Mouse (Mus musculus) heart, embryonic 11.5 days (tissue): ENCODE measurements around the gene Lrrc27. TPM values are rescaled to one million over a fixed set of nuclear protein-coding genes. Genes with fewer than 3 reads are reported as not detected.
A peak's percentile ranks its signal among the peaks of the same experiment; 100 is the strongest.

Experiments
- ATAC-seq: fragments of 200-750 bp; cut with Nextera tagmentation; replicated peaks from 2 replicates; pipeline ENCODE4 v1.8.0; 2017; ENCODE audit warnings: moderate library complexity; ENCODE audit not compliant: insufficient number of reproducible peaks, low FRiP score, low TSS enrichment
- H3K27ac ChIP-seq: fragments of 300-500 bp; sonication (generic); 2 replicates; pipeline ENCODE4 v1.5.1; 2014; ENCODE audit warnings: mild to moderate bottlenecking, low read depth, low read length
- H3K27me3 ChIP-seq: fragments of 300-500 bp; sonication (generic); 2 replicates; pipeline ENCODE4 v1.6.1; 2014; ENCODE audit warnings: mild to moderate bottlenecking, low read length, mixed read lengths; ENCODE audit not compliant: control insufficient read depth, insufficient read depth
- H3K36me3 ChIP-seq: fragments of 300-500 bp; sonication (generic); 2 replicates; pipeline ENCODE4 v1.6.1; 2014; ENCODE audit warnings: mild to moderate bottlenecking, low read length, moderate library complexity, mixed read lengths; ENCODE audit not compliant: control insufficient read depth, insufficient read depth
- H3K4me1 ChIP-seq: fragments of 300-500 bp; sonication (generic); 2 replicates; pipeline ENCODE4 v1.6.1; 2014; ENCODE audit warnings: low read length; ENCODE audit not compliant: control insufficient read depth, insufficient read depth
- H3K4me2 ChIP-seq: fragments of 300-500 bp; sonication (generic); 2 replicates; pipeline ENCODE4 v1.6.1; 2014; ENCODE audit warnings: mild to moderate bottlenecking, moderate library complexity
- H3K4me3 ChIP-seq: fragments of 300-500 bp; sonication (generic); 2 replicates; pipeline ENCODE4 v1.5.1; 2014; ENCODE audit warnings: low read depth, low read length
- H3K9ac ChIP-seq: fragments of 300-500 bp; sonication (generic); 2 replicates; pipeline ENCODE4 v1.6.1; 2014; ENCODE audit warnings: mild to moderate bottlenecking, low read depth, low read length, moderate library complexity
- H3K9me3 ChIP-seq: fragments of 300-500 bp; sonication (generic); replicated peaks from 2 replicates; pipeline ENCODE4 v1.6.1; 2016; ENCODE audit warnings: low read length; ENCODE audit not compliant: control insufficient read depth
- WGBS: fragments of 180-500 bp; shearing (Covaris S2); extraction: QIAGEN DNeasy Blood & Tissue Kit; methylation state at CpG from one replicate; pipeline ENCODE4 v1.1.7; 2014; ENCODE audit not compliant: insufficient replicate concordance; 5-methylcytosine and 5-hydroxymethylcytosine counted together
- polyA plus RNA-seq: library from polyadenylated mRNA; unstranded; fragments of >200 nt; fragmentation: Nextera tagmentation; extraction: Ambion mirVana; gene quantifications from 2 replicates; pipeline ENCODE4 v1.2.1, GENCODE M21; 2014

Gene Lrrc27
- polyA plus RNA-seq, 1 experiment from 2014 or later, result 4.9 TPM

DNA sequence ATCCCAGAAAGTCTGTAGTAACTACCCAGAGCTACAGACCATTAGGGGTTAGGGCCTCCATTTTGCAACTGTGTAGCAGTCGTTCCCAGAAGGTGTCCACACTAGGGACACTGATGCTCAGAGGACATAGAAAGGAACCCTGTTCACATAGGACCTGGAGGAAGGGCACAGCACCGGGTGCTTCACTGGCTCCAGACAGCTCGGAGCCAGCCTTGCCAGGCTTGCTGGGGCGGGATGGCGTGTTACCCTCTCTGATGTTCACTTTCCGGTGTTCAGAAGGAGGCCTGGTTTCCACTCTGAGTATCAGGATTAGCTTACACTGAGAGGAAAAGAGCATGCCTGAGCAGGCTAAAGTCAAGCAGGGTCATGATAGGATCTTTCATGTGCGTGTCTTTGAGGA lies 3.2 kb downstream of the Lrrc27 start:
- 72% methylated on average over 7 of the region's 7 CpGs for WGBS
- Histone ChIP-seq H3K4me2 (no peak overlapping the region), H3K4me1 (peaks cover 10% of the 10 kb centered on the region), H3K4me3 (no peak overlapping the region), H3K36me3 (no peaks in the 10 kb centered on the region), H3K9me3 (no peaks in the 10 kb centered on the region), H3K9ac (no peak overlapping the region; the same call in 1 of the 2 replicates), H3K27me3 (no peaks in the 10 kb centered on the region), H3K27ac (no peak overlapping the region)
- ATAC-seq, result no peak

DNA sequence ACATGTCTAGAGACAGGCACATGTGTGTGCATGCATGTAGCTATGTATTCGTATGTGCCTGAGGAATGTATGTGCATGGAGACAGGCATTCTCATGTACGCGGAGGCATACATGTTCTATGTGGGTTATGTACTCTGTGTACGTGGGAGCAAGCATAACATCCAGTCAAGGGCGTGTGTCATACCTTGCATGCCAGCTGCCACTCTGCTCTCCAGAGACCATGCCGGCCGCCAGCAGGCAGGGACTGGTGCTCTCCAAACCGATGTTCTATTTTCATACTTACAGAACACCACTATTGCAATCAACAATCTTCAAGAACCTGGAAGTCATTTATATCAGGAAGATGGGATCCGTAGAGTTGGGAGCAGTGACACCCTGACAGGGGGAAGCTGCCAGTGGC lies 3.7 kb downstream of the Lrrc27 start:
- no peak overlapping the region for H3K9ac ChIP-seq
- H3K4me3 ChIP-seq, result no peak overlapping the region
- no peak for ATAC-seq
- H3K4me1 ChIP-seq, result peaks cover 10% of the 10 kb centered on the region
- H3K27me3 ChIP-seq, result no peaks in the 10 kb centered on the region
- no peaks in the 10 kb centered on the region for H3K9me3 ChIP-seq
- no peaks in the 10 kb centered on the region for H3K36me3 ChIP-seq
- WGBS, result 83% methylated on average over 9 of the region's 9 CpGs
- H3K4me2 ChIP-seq, result no peak overlapping the region
- H3K27ac ChIP-seq, result no peak overlapping the region

DNA sequence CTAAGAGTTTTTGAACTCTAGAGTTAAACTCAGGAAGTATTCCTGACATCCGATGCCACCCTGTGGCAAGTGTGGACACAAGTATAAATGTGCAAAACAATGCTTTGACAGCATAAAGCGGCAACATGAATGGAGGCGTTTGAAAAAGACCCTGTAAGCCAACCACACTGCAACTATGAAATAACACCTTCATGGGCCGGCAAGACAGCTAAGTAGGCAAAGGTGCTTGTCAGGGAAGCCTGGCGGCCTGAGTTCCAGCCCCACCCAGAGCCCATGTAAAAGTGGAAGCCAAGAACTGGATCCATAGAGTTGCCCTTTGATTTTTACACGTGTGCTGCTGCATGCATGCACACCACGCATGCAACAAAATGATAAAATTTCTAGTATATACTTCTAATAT lies 4.3 kb downstream of the Lrrc27 start:
- no peak overlapping the region for H3K4me3 ChIP-seq
- no peak overlapping the region for H3K9ac ChIP-seq
- no peaks in the 10 kb centered on the region for H3K27me3 ChIP-seq
- peaks cover 10% of the 10 kb centered on the region for H3K4me1 ChIP-seq
- H3K4me2 ChIP-seq, result no peak overlapping the region
- WGBS, result 77% methylated on average over 7 of the region's 7 CpGs
- no peak for ATAC-seq
- no peaks in the 10 kb centered on the region for H3K9me3 ChIP-seq
- H3K27ac ChIP-seq, result no peak overlapping the region
- H3K36me3 ChIP-seq, result no peaks in the 10 kb centered on the region

DNA sequence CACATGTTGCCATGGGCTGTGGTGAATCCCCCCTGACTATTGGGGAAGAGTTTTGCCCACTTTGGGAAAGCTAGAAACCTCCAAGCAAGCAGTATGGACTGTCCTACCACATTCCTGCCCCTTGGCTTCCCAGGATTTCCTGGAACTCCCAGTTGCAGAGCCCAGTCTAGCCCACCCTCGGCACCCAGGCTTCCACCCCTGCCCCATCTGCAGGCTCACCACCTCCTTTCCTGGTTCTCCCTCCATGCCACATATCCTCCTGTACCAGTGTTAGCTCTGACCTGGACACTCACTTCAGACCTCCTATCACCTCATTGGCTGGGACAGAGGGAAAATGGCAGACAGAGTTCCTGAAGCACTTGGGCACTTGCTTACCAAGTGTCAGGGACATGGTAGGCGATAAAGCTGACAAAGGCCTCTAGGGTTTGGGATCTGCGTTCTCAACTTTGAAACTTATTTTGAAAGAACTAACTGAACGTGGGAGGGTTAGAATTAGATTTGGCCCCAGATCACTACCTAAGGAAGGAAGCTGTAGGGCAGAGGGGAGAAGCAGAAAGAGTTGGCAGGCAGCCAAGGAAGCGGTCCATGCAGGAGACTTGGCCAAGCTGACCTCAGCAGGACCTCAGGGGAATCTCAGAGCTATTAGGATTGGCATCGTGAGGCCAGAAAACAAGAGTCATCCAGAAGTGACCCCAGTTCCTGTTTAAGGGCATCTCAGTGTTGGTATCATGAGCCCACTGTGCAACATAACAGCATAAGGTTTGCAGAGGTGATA lies 6.0 kb downstream of the Lrrc27 start:
- Histone ChIP-seq H3K4me2 (no peak overlapping the region; the same call in 1 of the 2 replicates), H3K27me3 (no peaks in the 10 kb centered on the region), H3K36me3 (no peaks in the 10 kb centered on the region), H3K9me3 (no peaks in the 10 kb centered on the region), H3K4me1 (peaks cover 10% of the 10 kb centered on the region), H3K27ac (peak overlapping the region; percentile 41; the same call in 1 of the 2 replicates), H3K9ac (no peak overlapping the region), H3K4me3 (no peak overlapping the region)
- WGBS, result 49% methylated on average over 6 of the region's 6 CpGs
- ATAC-seq, result no peak

DNA sequence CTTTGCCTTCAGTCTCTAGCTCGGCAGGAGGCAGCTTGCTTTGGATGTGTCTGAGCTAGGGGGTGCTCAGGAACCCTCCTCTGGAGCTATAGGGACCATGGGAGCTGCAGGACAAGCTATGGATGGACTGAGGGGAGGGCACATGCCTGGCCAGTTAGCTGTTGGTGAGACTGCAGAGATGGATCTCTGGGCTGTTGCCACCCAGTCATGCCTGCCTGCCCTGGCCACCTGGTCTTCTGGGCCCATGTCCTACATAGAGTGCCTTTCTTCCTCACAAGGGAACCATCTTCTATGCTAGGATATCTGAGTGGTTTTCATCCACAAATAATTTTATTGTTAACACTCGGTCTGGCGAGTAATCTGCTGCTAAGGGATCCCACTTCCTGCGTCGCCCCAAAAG lies 6.7 kb downstream of the Lrrc27 start:
- no peak for ATAC-seq
- no peak overlapping the region for H3K9ac ChIP-seq
- H3K27ac ChIP-seq, result no peak overlapping the region

DNA sequence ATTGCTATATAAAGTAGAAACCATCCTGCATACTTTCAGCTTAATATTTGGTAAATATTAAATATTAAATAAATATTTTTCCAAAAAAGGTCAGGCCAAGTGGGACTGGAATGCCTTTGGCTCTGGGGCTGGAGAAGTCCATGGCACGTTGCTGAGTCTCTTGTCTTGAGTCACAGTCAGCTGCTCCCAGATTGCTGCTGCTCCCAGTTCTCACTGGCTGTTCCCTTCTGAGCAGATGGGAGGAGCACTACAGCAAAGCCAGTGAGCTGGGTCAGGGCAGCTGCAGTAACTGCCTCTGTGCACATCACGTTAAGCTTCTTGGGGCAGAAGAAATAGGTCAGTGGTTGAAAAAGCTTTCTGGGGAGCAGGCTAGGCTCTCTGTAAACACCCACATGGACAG lies 7.5 kb downstream of the Lrrc27 start:
- Histone ChIP-seq H3K9ac (no peak overlapping the region), H3K27me3 (no peaks in the 10 kb centered on the region), H3K4me2 (no peak overlapping the region), H3K9me3 (no peaks in the 10 kb centered on the region), H3K4me3 (no peak overlapping the region), H3K36me3 (no peaks in the 10 kb centered on the region), H3K4me1 (peaks cover 10% of the 10 kb centered on the region), H3K27ac (no peak overlapping the region)
- 38% methylated on average over 2 of the region's 2 CpGs for WGBS
- no peak for ATAC-seq

More for the DNA sequence above, 6.7 kb downstream of the Lrrc27 start:
- Histone ChIP-seq H3K4me2 (no peak overlapping the region), H3K9me3 (no peaks in the 10 kb centered on the region), H3K4me3 (no peak overlapping the region), H3K36me3 (no peaks in the 10 kb centered on the region), H3K4me1 (peaks cover 10% of the 10 kb centered on the region), H3K27me3 (no peaks in the 10 kb centered on the region)
- WGBS, result 74% methylated on average over 5 of the region's 5 CpGs

DNA sequence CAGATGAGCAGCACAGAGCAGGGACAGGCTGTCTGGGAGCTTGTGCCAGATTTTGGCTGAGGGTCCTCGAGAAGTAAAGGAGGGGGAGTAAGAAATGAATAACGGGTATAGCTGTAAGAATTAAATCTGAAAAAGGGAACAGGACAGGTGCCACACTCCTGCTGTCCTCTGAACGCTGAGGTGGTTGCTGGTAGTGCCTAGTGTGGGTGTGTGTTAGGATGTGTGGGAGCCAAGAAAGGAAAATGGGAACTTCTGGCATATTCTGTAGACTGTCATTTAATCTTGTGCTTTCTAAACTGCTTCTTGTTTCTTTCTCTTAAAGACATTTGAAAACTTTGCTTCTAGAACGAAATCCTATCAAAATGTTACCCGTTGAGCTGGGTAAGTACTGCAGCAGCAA lies 8.3 kb downstream of the Lrrc27 start:
- peaks cover 10% of the 10 kb centered on the region for H3K4me1 ChIP-seq
- no peaks in the 10 kb centered on the region for H3K36me3 ChIP-seq
- H3K4me3 ChIP-seq, result no peak overlapping the region
- H3K27ac ChIP-seq, result no peak overlapping the region
- no peak overlapping the region for H3K4me2 ChIP-seq
- H3K9me3 ChIP-seq, result no peaks in the 10 kb centered on the region
- WGBS, result 59% methylated on average over 5 of the region's 5 CpGs
- no peak overlapping the region for H3K9ac ChIP-seq
- no peak for ATAC-seq
- H3K27me3 ChIP-seq, result no peaks in the 10 kb centered on the region

DNA sequence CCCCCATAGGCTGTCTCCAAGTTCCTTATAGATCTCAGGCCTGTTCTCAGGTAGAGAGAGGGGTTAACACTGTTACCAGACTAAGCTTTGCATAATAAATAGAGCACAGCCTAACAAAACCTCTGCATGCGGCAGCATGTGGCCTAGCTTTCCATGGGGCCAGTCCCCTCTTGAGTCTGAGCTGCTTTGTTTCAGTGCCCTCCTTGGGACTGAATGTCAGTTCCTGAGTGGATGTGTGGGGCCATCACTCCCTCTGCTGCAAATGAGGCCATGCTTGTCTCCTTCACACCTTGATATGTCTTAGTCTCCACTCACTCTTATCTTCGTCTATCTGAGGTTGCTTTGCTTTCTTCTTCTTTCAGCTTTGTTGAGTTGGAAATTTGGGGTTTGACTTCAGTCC lies 9.1 kb downstream of the Lrrc27 start:
- Histone ChIP-seq H3K4me1 (peaks cover 15% of the 10 kb centered on the region), H3K4me2 (no peak overlapping the region), H3K9me3 (no peaks in the 10 kb centered on the region), H3K27me3 (no peaks in the 10 kb centered on the region), H3K4me3 (no peak overlapping the region), H3K36me3 (no peaks in the 10 kb centered on the region), H3K27ac (no peak overlapping the region), H3K9ac (no peak overlapping the region)
- 81% methylated on average over 2 of the region's 2 CpGs for WGBS
- no peak for ATAC-seq

DNA sequence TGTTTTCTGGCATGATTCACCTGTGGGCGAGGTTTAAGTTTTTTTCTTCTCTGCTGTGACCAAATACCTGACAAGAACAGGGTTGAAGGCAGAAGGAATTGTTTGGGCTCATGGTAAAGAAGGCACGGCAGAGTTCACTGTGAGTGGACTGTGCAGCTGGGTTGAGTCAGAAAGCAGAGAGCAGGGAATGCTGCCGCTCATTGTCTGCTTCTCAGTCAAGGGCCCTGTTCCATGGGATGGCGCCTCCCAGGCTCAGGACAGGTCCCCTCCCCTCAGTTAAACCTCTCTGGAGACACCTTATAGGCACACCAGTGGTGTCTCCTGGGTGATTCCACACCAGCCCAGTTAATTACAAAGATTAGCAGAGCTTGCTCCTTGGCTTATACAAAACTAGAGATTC lies 9.6 kb downstream of the Lrrc27 start:
- peaks cover 18% of the 10 kb centered on the region for H3K4me1 ChIP-seq
- no peak for ATAC-seq
- H3K36me3 ChIP-seq, result no peaks in the 10 kb centered on the region
- no peak overlapping the region for H3K9ac ChIP-seq
- no peaks in the 10 kb centered on the region for H3K9me3 ChIP-seq
- WGBS, result 78% methylated on average over 4 of the region's 4 CpGs
- no peak overlapping the region for H3K4me2 ChIP-seq
- no peak overlapping the region for H3K27ac ChIP-seq
- no peaks in the 10 kb centered on the region for H3K27me3 ChIP-seq
- H3K4me3 ChIP-seq, result no peak overlapping the region
